Mouse (Mus musculus) forebrain, embryonic 16.5 days (tissue): ENCODE measurements around the gene Cep78. TPM values are rescaled to one million over a fixed set of nuclear protein-coding genes. Genes with fewer than 3 reads are reported as not detected.

Experiments used
- polyA plus RNA-seq: library from polyadenylated mRNA; unstranded; fragments of >200 nt; fragmentation: Nextera tagmentation; extraction: Ambion mirVana; gene quantifications from 2 replicates; pipeline ENCODE4 v1.2.1, GENCODE M21; 2015

Gene Cep78
- polyA plus RNA-seq, 1 experiment from 2014 or later = 36.5 TPM

Other genes starting within 250 kb of the Cep78 start
- 102 and 103 TPM in 2 replicates for gene Psat1, start 37.7 kb downstream of the Cep78 start, polyA plus RNA-seq
- gene Gnaq, start 147.8 kb upstream of the Cep78 start, polyA plus RNA-seq = 105 and 122 TPM in 2 replicates